Comparison of ENCODE assay signal across 17 mouse cellular contexts in the genomic region with DNA sequence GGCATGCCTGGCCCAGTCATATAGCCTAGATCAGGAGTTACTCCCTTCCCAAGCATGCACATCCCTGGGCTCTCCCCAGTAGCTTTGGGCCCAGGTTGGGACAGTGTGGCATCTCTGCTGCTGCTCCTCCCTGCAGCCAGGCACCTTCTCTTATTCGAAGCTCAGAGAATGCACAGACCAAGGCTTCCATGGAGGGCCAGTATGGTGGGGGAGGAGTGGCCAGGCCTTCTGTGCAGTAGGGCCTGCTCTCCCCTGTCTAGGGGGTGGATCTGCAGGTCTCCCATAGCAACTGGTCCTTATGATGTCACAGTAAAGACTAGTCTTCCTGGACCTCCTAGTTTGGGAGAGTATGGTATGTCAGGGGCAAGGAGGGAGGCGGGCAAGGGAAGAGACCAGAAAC. TPM values are rescaled to one million over a fixed set of nuclear protein-coding genes. Genes with fewer than 3 reads are reported as not detected.
DNase-seq lines count a peak whose midpoint lies in the region; ATAC-seq and TF ChIP-seq lines count a peak whose summit lies in the region.
"Had no signal": no experiment of that assay in that cellular context is flagged by ENCODE, and none has a peak within 500 bp of the region (broad histone marks: within the 10 kb centered on the region; RNA-seq: fewer than 3 reads in every experiment).

No protein-coding gene starts in this region.

- H3K4me3 ChIP-seq in forebrain, postnatal 0 days (ENCODE audit: low read depth, low read length) = no peak overlapping the region
- no peak overlapping the region for H3K4me3 ChIP-seq in forebrain, embryonic 11.5 days (ENCODE audit: low read depth, low read length)
- no peak overlapping the region for H3K4me3 ChIP-seq in liver, embryonic 11.5 days (ENCODE audit: low read depth, low read length)
- H3K4me3 ChIP-seq in liver, postnatal 0 days (ENCODE audit: low read depth, low read length) = no peak overlapping the region
- 0 out of 2 replicates have a peak overlapping the region, but pooled peaks have one; percentile 53 for H3K4me3 ChIP-seq in limb, embryonic 14.5 days (replicated peaks; ENCODE audit: low read length)
- H3K4me3 ChIP-seq in midbrain, embryonic 15.5 days = 0 out of 2 replicates have a peak overlapping the region, but pooled peaks have one; percentile 75

- H3K36me3 ChIP-seq in forebrain, postnatal 0 days (ENCODE audit: insufficient read depth) = peaks cover 40% of the 10 kb centered on the region
- no peaks in the 10 kb centered on the region for H3K36me3 ChIP-seq in forebrain, embryonic 11.5 days (ENCODE audit: control insufficient read depth, insufficient read depth, low read length)
- peaks cover 5% of the 10 kb centered on the region; the same call in 1 of the 2 replicates for H3K36me3 ChIP-seq in liver, embryonic 11.5 days (ENCODE audit: control insufficient read depth, insufficient read depth, low read length)
- H3K36me3 ChIP-seq in liver, postnatal 0 days (replicated peaks; ENCODE audit: insufficient read depth, low read length) = peaks cover 35% of the 10 kb centered on the region
- H3K36me3 ChIP-seq in limb, embryonic 14.5 days (ENCODE audit: control insufficient read depth, insufficient read depth, low read length) = peaks cover 47% of the 10 kb centered on the region
- peaks cover 34% of the 10 kb centered on the region for H3K36me3 ChIP-seq in midbrain, embryonic 15.5 days (replicated peaks)

- TF ChIP-seq POLR2A in limb, embryonic 14.5 days (IDR thresholded peaks at IDR 0.05; ENCODE audit: borderline replicate concordance, extremely low read depth, insufficient read depth, insufficient read length) = no peak

- WGBS in forebrain, postnatal 0 days = 66% methylated on average over 2 of the region's 2 CpGs
- WGBS in forebrain, embryonic 11.5 days = 81% methylated on average over 2 of the region's 2 CpGs
- WGBS in liver, embryonic 11.5 days = 79% methylated on average over 2 of the region's 2 CpGs
- WGBS in liver, postnatal 0 days (ENCODE audit: insufficient replicate concordance) = 77% methylated on average over 2 of the region's 2 CpGs
- 83% methylated on average over 2 of the region's 2 CpGs for WGBS in limb, embryonic 14.5 days
- 77% methylated on average over 2 of the region's 2 CpGs for WGBS in midbrain, embryonic 15.5 days

- peaks cover 7% of the 10 kb centered on the region; the same call in 1 of the 2 replicates for H3K4me1 ChIP-seq in forebrain, postnatal 0 days (ENCODE audit: insufficient read depth)
- H3K4me1 ChIP-seq in forebrain, embryonic 11.5 days (replicated peaks; ENCODE audit: control insufficient read depth, insufficient read depth, low read length) = peaks cover 4% of the 10 kb centered on the region; the same call in 1 of the 2 replicates
- 0 out of 2 replicates have a peak, but pooled peaks cover 2% of the 10 kb centered on the region for H3K4me1 ChIP-seq in liver, embryonic 11.5 days (replicated peaks; ENCODE audit: control insufficient read depth, insufficient read depth, low read length)
- peaks cover 7% of the 10 kb centered on the region; the same call in 1 of the 2 replicates for H3K4me1 ChIP-seq in liver, postnatal 0 days (ENCODE audit: insufficient read depth)
- peaks cover 4% of the 10 kb centered on the region; the same call in 1 of the 2 replicates for H3K4me1 ChIP-seq in limb, embryonic 14.5 days (ENCODE audit: control insufficient read depth, insufficient read depth, low read length)
- H3K4me1 ChIP-seq in midbrain, embryonic 15.5 days = peaks cover 19% of the 10 kb centered on the region

- 0 out of 2 replicates have a peak overlapping the region, but pooled peaks have one; percentile 81 for H3K4me2 ChIP-seq in forebrain, postnatal 0 days (ENCODE audit: low read depth)
- no peak overlapping the region for H3K4me2 ChIP-seq in forebrain, embryonic 11.5 days (ENCODE audit: low read depth, low read length, severe bottlenecking)
- H3K4me2 ChIP-seq in liver, embryonic 11.5 days = peak overlapping the region; percentile 68; the same call in 1 of the 2 replicates
- H3K4me2 ChIP-seq in liver, postnatal 0 days (ENCODE audit: low read depth, low read length) = no peak overlapping the region
- no peak overlapping the region for H3K4me2 ChIP-seq in limb, embryonic 14.5 days (replicated peaks; ENCODE audit: low read depth, low read length, severe bottlenecking)
- H3K4me2 ChIP-seq in midbrain, embryonic 15.5 days = no peak overlapping the region

- TF ChIP-seq CTCF in forebrain, postnatal 0 days (IDR thresholded peaks at IDR 0.05; ENCODE audit: low read depth) = no peak
- TF ChIP-seq CTCF in liver, postnatal 0 days (IDR thresholded peaks at IDR 0.05; ENCODE audit: low read depth) = no peak

- TF ChIP-seq EP300 in liver, postnatal 0 days (IDR thresholded peaks at IDR 0.05; ENCODE audit: low read depth) = no peak

- DNase-seq in forebrain, postnatal 0 days = no peak
- DNase-seq in forebrain, embryonic 11.5 days (ENCODE audit: low spot score) = no peak
- no peak for DNase-seq in liver, embryonic 11.5 days (ENCODE audit: low spot score)
- DNase-seq in liver, postnatal 0 days = no peak
- DNase-seq in limb, embryonic 14.5 days (ENCODE audit: low spot score) = no peak
- DNase-seq in urinary bladder, postnatal 4 days (ENCODE audit: low spot score in 2 of 2) = no peak
- DNase-seq: gastrocnemius, adult 2 months; heart, adult 2 months; heart, postnatal 36 days; kidney, adult 11 months; kidney, postnatal 10 days; liver, embryonic 13.5 days; thymus, adult 2 months had no signal

- no peak for ATAC-seq in forebrain, postnatal 0 days
- no peak for ATAC-seq in forebrain, embryonic 11.5 days (replicated peaks; ENCODE audit: low FRiP score)
- no peak for ATAC-seq in liver, embryonic 11.5 days (replicated peaks; ENCODE audit: low FRiP score)
- no peak for ATAC-seq in liver, postnatal 0 days
- ATAC-seq in limb, embryonic 14.5 days (ENCODE audit: low FRiP score, low read depth) = no peak
- ATAC-seq in midbrain, embryonic 15.5 days (replicated peaks) = no peak
- ATAC-seq: lung, postnatal 0 days had no signal

- no peak overlapping the region for H3K9ac ChIP-seq in forebrain, postnatal 0 days
- H3K9ac ChIP-seq in forebrain, embryonic 11.5 days (ENCODE audit: low read length) = no peak overlapping the region
- no peak overlapping the region for H3K9ac ChIP-seq in liver, embryonic 11.5 days (ENCODE audit: low read depth, low read length)
- H3K9ac ChIP-seq in liver, postnatal 0 days (replicated peaks) = no peak overlapping the region
- H3K9ac ChIP-seq in limb, embryonic 14.5 days (ENCODE audit: low read depth, low read length, severe bottlenecking) = no peak overlapping the region
- no peak overlapping the region for H3K9ac ChIP-seq in midbrain, embryonic 15.5 days

- H3K27ac ChIP-seq in forebrain, postnatal 0 days (ENCODE audit: low read depth, low read length) = no peak overlapping the region
- no peak overlapping the region for H3K27ac ChIP-seq in forebrain, embryonic 11.5 days (ENCODE audit: low read depth, low read length)
- H3K27ac ChIP-seq in liver, embryonic 11.5 days (ENCODE audit: low read depth, low read length) = no peak overlapping the region
- H3K27ac ChIP-seq in liver, postnatal 0 days (ENCODE audit: low read depth) = no peak overlapping the region
- no peak overlapping the region for H3K27ac ChIP-seq in limb, embryonic 14.5 days (replicated peaks; ENCODE audit: low read depth, low read length)
- H3K27ac ChIP-seq in midbrain, embryonic 15.5 days = no peak overlapping the region

- no peaks in the 10 kb centered on the region for H3K27me3 ChIP-seq in forebrain, postnatal 0 days (ENCODE audit: insufficient read depth, low read length)
- H3K27me3 ChIP-seq in forebrain, embryonic 11.5 days (ENCODE audit: control insufficient read depth, insufficient read depth, low read length) = no peaks in the 10 kb centered on the region
- H3K27me3 ChIP-seq in liver, embryonic 11.5 days (replicated peaks; ENCODE audit: control insufficient read depth, insufficient read depth, low read length) = no peaks in the 10 kb centered on the region
- H3K27me3 ChIP-seq in liver, postnatal 0 days (ENCODE audit: insufficient read depth, low read length) = no peaks in the 10 kb centered on the region
- H3K27me3 ChIP-seq in limb, embryonic 14.5 days (ENCODE audit: control insufficient read depth, insufficient read depth, low read length) = no peaks in the 10 kb centered on the region
- no peaks in the 10 kb centered on the region for H3K27me3 ChIP-seq in midbrain, embryonic 15.5 days (replicated peaks)
- H3K27me3 ChIP-seq: liver, embryonic 13.5 days; midbrain, embryonic 12.5 days; neural tube, embryonic 13.5 days had no signal

- no peaks in the 10 kb centered on the region for H3K9me3 ChIP-seq in forebrain, postnatal 0 days (ENCODE audit: low read length)
- H3K9me3 ChIP-seq in forebrain, embryonic 11.5 days (ENCODE audit: control insufficient read depth, low read length) = no peaks in the 10 kb centered on the region
- no peaks in the 10 kb centered on the region for H3K9me3 ChIP-seq in liver, embryonic 11.5 days (ENCODE audit: control insufficient read depth, low read length)
- H3K9me3 ChIP-seq in liver, postnatal 0 days (ENCODE audit: low read length) = no peaks in the 10 kb centered on the region
- H3K9me3 ChIP-seq in limb, embryonic 14.5 days (ENCODE audit: control insufficient read depth, low read length) = no peaks in the 10 kb centered on the region
- H3K9me3 ChIP-seq in midbrain, embryonic 15.5 days = no peaks in the 10 kb centered on the region
- H3K9me3 ChIP-seq: liver, embryonic 13.5 days; midbrain, embryonic 12.5 days; neural tube, embryonic 13.5 days had no signal

RNA-seq across cellular contexts. Expression of a gene that starts 1.0 kb away (rescaled TPM):
- 5.5 and 10.3 TPM in 2 replicates for total RNA-seq in forebrain, postnatal 0 days (2014; rRNA removed)
- polyA plus RNA-seq in forebrain, postnatal 0 days (2015; fragmentation: Nextera tagmentation; extraction: Ambion mirVana) = 12.2 and 13.6 TPM in 2 replicates
- 6.3 and 7.3 TPM in 2 replicates for polyA plus RNA-seq in forebrain, embryonic 11.5 days (2014; fragmentation: Nextera tagmentation; extraction: Ambion mirVana)
- polyA plus RNA-seq in liver, embryonic 11.5 days (2014; fragmentation: Nextera tagmentation; extraction: Ambion mirVana) = 4.8 and 5.5 TPM in 2 replicates
- polyA plus RNA-seq in liver, postnatal 0 days (2015; fragmentation: Nextera tagmentation; extraction: Ambion mirVana) = 1.9 and 2.4 TPM in 2 replicates
- 3.2 and 6.8 TPM in 2 replicates for polyA plus RNA-seq in limb, embryonic 14.5 days (2012; rRNA removed)
- polyA plus RNA-seq in limb, embryonic 14.5 days (2014; fragmentation: Nextera tagmentation; extraction: Ambion mirVana) = 4.9 and 5.8 TPM in 2 replicates
- 13.6 and 15.0 TPM in 2 replicates for polyA plus RNA-seq in midbrain, embryonic 15.5 days (2015; fragmentation: Nextera tagmentation; extraction: Ambion mirVana)

RNA-seq across cellular contexts. Expression of a gene that starts 1.1 kb away (rescaled TPM):
- total RNA-seq in forebrain, postnatal 0 days (2014; rRNA removed) = 36.9 and 52.6 TPM in 2 replicates
- 45.2 and 48.1 TPM in 2 replicates for polyA plus RNA-seq in forebrain, postnatal 0 days (2015; fragmentation: Nextera tagmentation; extraction: Ambion mirVana)
- 23.6 and 24.7 TPM in 2 replicates for polyA plus RNA-seq in forebrain, embryonic 11.5 days (2014; fragmentation: Nextera tagmentation; extraction: Ambion mirVana)
- 21.8 and 22.9 TPM in 2 replicates for polyA plus RNA-seq in liver, embryonic 11.5 days (2014; fragmentation: Nextera tagmentation; extraction: Ambion mirVana)
- polyA plus RNA-seq in liver, postnatal 0 days (2015; fragmentation: Nextera tagmentation; extraction: Ambion mirVana) = 6.6 and 6.9 TPM in 2 replicates
- 17.3 and 28.1 TPM in 2 replicates for polyA plus RNA-seq in limb, embryonic 14.5 days (2012; rRNA removed)
- 29.9 and 33.2 TPM in 2 replicates for polyA plus RNA-seq in limb, embryonic 14.5 days (2014; fragmentation: Nextera tagmentation; extraction: Ambion mirVana)
- 37.1 and 39.5 TPM in 2 replicates for polyA plus RNA-seq in midbrain, embryonic 15.5 days (2015; fragmentation: Nextera tagmentation; extraction: Ambion mirVana)

RNA-seq across cellular contexts. Expression of a gene that starts 23.0 kb away (rescaled TPM):
- total RNA-seq in forebrain, postnatal 0 days (2014; rRNA removed) = 5.6 and 10.3 TPM in 2 replicates
- polyA plus RNA-seq in forebrain, postnatal 0 days (2015; fragmentation: Nextera tagmentation; extraction: Ambion mirVana) = 0.87 and 2.4 TPM in 2 replicates
- polyA plus RNA-seq in forebrain, embryonic 11.5 days (2014; fragmentation: Nextera tagmentation; extraction: Ambion mirVana) = 1.7 and 2.0 TPM in 2 replicates
- 0.88 and 3.2 TPM in 2 replicates for polyA plus RNA-seq in liver, embryonic 11.5 days (2014; fragmentation: Nextera tagmentation; extraction: Ambion mirVana)
- polyA plus RNA-seq in liver, postnatal 0 days (2015; fragmentation: Nextera tagmentation; extraction: Ambion mirVana) = 3.4 and 3.9 TPM in 2 replicates
- polyA plus RNA-seq in limb, embryonic 14.5 days (2012; rRNA removed) = 0.37 and 0.78 TPM in 2 replicates
- polyA plus RNA-seq in limb, embryonic 14.5 days (2014; fragmentation: Nextera tagmentation; extraction: Ambion mirVana) = 2.2 and 3.7 TPM in 2 replicates
- 1.0 and 2.9 TPM in 2 replicates for polyA plus RNA-seq in midbrain, embryonic 15.5 days (2015; fragmentation: Nextera tagmentation; extraction: Ambion mirVana)
- polyA plus RNA-seq: heart, adult 2 months; thymus, adult 2 months had no signal

RNA-seq across cellular contexts. Expression of a gene that starts 23.1 kb away (rescaled TPM):
- total RNA-seq in forebrain, postnatal 0 days (2014; rRNA removed) = 38.2 and 54.8 TPM in 2 replicates
- polyA plus RNA-seq in forebrain, postnatal 0 days (2015; fragmentation: Nextera tagmentation; extraction: Ambion mirVana) = 6.5 and 10.4 TPM in 2 replicates
- 8.0 and 9.0 TPM in 2 replicates for polyA plus RNA-seq in forebrain, embryonic 11.5 days (2014; fragmentation: Nextera tagmentation; extraction: Ambion mirVana)
- 4.2 and 5.9 TPM in 2 replicates for polyA plus RNA-seq in liver, embryonic 11.5 days (2014; fragmentation: Nextera tagmentation; extraction: Ambion mirVana)
- polyA plus RNA-seq in liver, postnatal 0 days (2015; fragmentation: Nextera tagmentation; extraction: Ambion mirVana) = 1.8 and 2.7 TPM in 2 replicates
- polyA plus RNA-seq in limb, embryonic 14.5 days (2012; rRNA removed) = 5.1 and 7.0 TPM in 2 replicates
- 5.7 and 7.9 TPM in 2 replicates for polyA plus RNA-seq in limb, embryonic 14.5 days (2014; fragmentation: Nextera tagmentation; extraction: Ambion mirVana)
- polyA plus RNA-seq in midbrain, embryonic 15.5 days (2015; fragmentation: Nextera tagmentation; extraction: Ambion mirVana) = 19.0 and 19.2 TPM in 2 replicates

RNA-seq across cellular contexts. Expression of a gene that starts 35.3 kb away (rescaled TPM):
- total RNA-seq in forebrain, postnatal 0 days (2014; rRNA removed) = 61.6 and 81.1 TPM in 2 replicates
- 86.1 and 97.1 TPM in 2 replicates for polyA plus RNA-seq in forebrain, postnatal 0 days (2015; fragmentation: Nextera tagmentation; extraction: Ambion mirVana)
- polyA plus RNA-seq in forebrain, embryonic 11.5 days (2014; fragmentation: Nextera tagmentation; extraction: Ambion mirVana) = 64.8 and 74.1 TPM in 2 replicates
- polyA plus RNA-seq in liver, embryonic 11.5 days (2014; fragmentation: Nextera tagmentation; extraction: Ambion mirVana) = 44.3 and 51.2 TPM in 2 replicates
- polyA plus RNA-seq in liver, postnatal 0 days (2015; fragmentation: Nextera tagmentation; extraction: Ambion mirVana) = 33.2 and 33.9 TPM in 2 replicates
- 59.5 and 72.1 TPM in 2 replicates for polyA plus RNA-seq in limb, embryonic 14.5 days (2012; rRNA removed)
- polyA plus RNA-seq in limb, embryonic 14.5 days (2014; fragmentation: Nextera tagmentation; extraction: Ambion mirVana) = 62.2 and 63.0 TPM in 2 replicates
- polyA plus RNA-seq in midbrain, embryonic 15.5 days (2015; fragmentation: Nextera tagmentation; extraction: Ambion mirVana) = 106 and 107 TPM in 2 replicates

Comparison
In these comparisons a context has a peak if more than half of its experiments do, and no peak if none do; other contexts are left out.
1. H3K4me2 ChIP-seq: peak in forebrain, postnatal 0 days (single experiment) and liver, embryonic 11.5 days (single experiment); none in forebrain, embryonic 11.5 days (single experiment), liver, postnatal 0 days (single experiment), limb, embryonic 14.5 days (single experiment) and midbrain, embryonic 15.5 days (single experiment).
2. H3K4me3 ChIP-seq: peak in limb, embryonic 14.5 days (single experiment) and midbrain, embryonic 15.5 days (single experiment); none in forebrain, postnatal 0 days (single experiment), forebrain, embryonic 11.5 days (single experiment), liver, embryonic 11.5 days (single experiment) and liver, postnatal 0 days (single experiment).